Mouse (Mus musculus) hindbrain, embryonic 14.5 days (tissue): ENCODE data around the gene Dock9. TPM values are rescaled to one million over a fixed set of nuclear protein-coding genes. Genes with fewer than 3 reads are reported as not detected.

Source experiments
- ATAC-seq: fragments of 200-750 bp; cut with Nextera tagmentation; 2 replicates; pipeline ENCODE4 v1.8.0; 2017; ENCODE audit warnings: moderate number of reproducible peaks, mild to moderate bottlenecking, moderate TSS enrichment, moderate library complexity; ENCODE audit not compliant: low FRiP score
- DNase-seq: peaks from one replicate; pipeline ENCODE4 v3.0.0-alpha.2; 2015; ENCODE audit warnings: low spot score
- H3K27ac ChIP-seq: fragments of 300-500 bp; sonication (generic); 2 replicates; pipeline ENCODE4 v1.5.1; 2014; ENCODE audit warnings: mild to moderate bottlenecking, moderate library complexity
- H3K27me3 ChIP-seq: fragments of 300-500 bp; sonication (generic); 2 replicates; pipeline ENCODE4 v1.6.1; 2014; ENCODE audit warnings: mild to moderate bottlenecking, low read length, mixed read lengths; ENCODE audit not compliant: control insufficient read depth, insufficient read depth
- H3K36me3 ChIP-seq: fragments of 300-500 bp; sonication (generic); replicated peaks from 2 replicates; pipeline ENCODE4 v1.6.1; 2014; ENCODE audit not compliant: control insufficient read depth, insufficient read depth
- H3K4me1 ChIP-seq: fragments of 300-500 bp; sonication (generic); replicated peaks from 2 replicates; pipeline ENCODE4 v1.6.1; 2014; ENCODE audit warnings: antibody characterized with exemption, low read length, mixed read lengths; ENCODE audit not compliant: control insufficient read depth, insufficient read depth
- H3K4me2 ChIP-seq: fragments of 300-500 bp; sonication (generic); replicated peaks from 2 replicates; pipeline ENCODE4 v1.6.1; 2014; ENCODE audit warnings: mild to moderate bottlenecking, moderate library complexity
- H3K4me3 ChIP-seq: fragments of 300-500 bp; sonication (generic); replicated peaks from 2 replicates; pipeline ENCODE4 v1.5.1; 2014; ENCODE audit warnings: mild to moderate bottlenecking, low read length
- H3K9ac ChIP-seq: fragments of 300-500 bp; sonication (generic); 2 replicates; pipeline ENCODE4 v1.6.1; 2014
- H3K9me3 ChIP-seq: fragments of 300-500 bp; sonication (generic); 2 replicates; pipeline ENCODE4 v1.6.1; 2016; ENCODE audit warnings: low read length; ENCODE audit not compliant: control insufficient read depth
- WGBS: fragments of 180-500 bp; shearing (Covaris S2); extraction: QIAGEN DNeasy Blood & Tissue Kit; methylation state at CpG from one replicate; pipeline ENCODE4 v1.1.7; 2014; 5-methylcytosine and 5-hydroxymethylcytosine counted together
- polyA plus RNA-seq: library from polyadenylated mRNA; unstranded; fragments of >200 nt; fragmentation: Nextera tagmentation; extraction: Ambion mirVana; gene quantifications from 2 replicates; pipeline ENCODE4 v1.2.1, GENCODE M21; 2014

The Dock9 gene
- polyA plus RNA-seq, 1 experiment from 2014 or later = 15.4 TPM

DNA sequence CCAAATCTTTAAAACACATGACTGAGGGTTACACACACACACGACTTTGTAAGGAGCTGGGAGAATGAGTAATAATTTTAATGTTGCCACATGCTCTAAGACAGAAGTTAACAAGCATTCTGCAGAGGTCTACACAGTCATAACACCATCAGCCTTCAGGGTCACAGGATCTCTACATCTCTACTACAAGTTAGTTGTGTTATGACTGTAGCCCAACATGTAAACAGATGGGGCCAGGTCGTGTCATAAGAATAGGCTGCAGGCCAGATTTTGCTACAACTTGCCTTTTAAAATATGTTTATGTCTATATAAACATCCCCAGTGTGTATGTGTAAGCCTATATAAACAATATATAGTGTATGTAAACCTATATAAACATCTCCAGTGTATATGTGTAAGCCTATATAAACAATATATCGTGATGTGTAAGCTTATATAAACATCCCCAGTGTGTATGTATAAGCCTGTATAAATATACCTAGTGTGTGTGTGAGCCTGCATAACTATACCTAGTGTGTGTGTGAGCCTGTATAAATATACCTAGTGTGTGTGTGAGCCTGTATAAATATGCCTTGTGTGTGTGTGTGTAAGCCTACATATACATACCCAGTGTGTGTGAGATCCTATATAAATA is 130.9 kb downstream of the Dock9 start:
- no peaks in the 10 kb centered on the region for H3K36me3 ChIP-seq
- ATAC-seq = no peak
- no peak overlapping the region for H3K27ac ChIP-seq
- H3K9ac ChIP-seq = no peak overlapping the region
- WGBS = 87% methylated on average over 3 of the region's 3 CpGs
- no peaks in the 10 kb centered on the region for H3K27me3 ChIP-seq
- H3K4me3 ChIP-seq = no peak overlapping the region
- DNase-seq = no peak
- no peaks in the 10 kb centered on the region for H3K9me3 ChIP-seq
- no peak overlapping the region for H3K4me2 ChIP-seq
- H3K4me1 ChIP-seq = no peaks in the 10 kb centered on the region

DNA sequence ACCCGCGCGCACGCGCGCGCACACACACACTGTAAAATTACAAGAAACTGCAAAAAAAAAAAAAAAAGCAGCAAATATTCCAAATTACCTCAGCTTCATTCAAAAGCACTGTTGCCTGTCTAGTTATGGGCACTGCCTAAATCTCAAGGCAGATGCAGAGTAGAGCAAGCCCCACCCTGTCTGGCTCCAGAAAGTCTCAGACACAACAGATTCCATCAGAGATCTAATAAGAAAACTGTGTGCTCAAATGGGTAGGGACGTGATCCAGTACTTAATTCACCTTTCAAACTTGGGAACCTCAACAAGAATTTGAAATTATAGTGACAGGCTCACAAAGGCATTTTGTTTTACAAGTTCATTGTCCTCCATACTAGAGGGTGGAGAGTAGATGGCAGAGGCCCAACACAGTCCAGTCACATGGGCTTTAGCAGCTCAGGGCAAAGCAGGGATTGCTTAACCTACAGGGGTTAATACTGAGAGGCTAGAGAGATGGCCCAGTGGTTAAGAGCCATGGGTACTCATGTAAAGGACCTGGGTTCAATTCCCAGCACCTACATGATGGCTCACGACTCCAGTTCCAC is 131.9 kb downstream of the Dock9 start:
- no peaks in the 10 kb centered on the region for H3K27me3 ChIP-seq
- ATAC-seq (no peak), DNase-seq (no peak)
- H3K4me3 ChIP-seq = no peak overlapping the region
- no peak overlapping the region for H3K27ac ChIP-seq
- 96% methylated on average over 9 of the region's 9 CpGs for WGBS
- H3K9me3 ChIP-seq = no peaks in the 10 kb centered on the region
- H3K4me1 ChIP-seq = no peaks in the 10 kb centered on the region
- H3K9ac ChIP-seq = no peak overlapping the region
- H3K36me3 ChIP-seq = no peaks in the 10 kb centered on the region
- no peak overlapping the region for H3K4me2 ChIP-seq

DNA sequence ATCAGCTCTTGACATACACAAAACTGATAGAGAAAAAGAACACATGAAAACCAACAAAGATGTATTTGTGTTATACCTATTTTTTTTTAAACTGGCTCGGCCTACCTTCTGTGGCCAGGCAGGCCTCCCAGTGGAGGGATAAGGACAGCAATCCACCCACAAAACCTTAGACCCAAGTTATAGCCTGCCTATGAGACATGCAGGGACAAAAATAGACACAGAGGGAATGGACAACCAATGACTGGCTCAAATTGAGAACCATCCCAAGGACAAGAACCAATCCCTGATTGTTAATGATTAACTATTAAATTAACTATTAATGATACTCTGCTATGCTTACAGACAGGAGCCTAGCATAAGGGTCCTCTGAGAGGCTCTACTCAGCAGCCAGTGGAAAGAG is 133.7 kb downstream of the Dock9 start:
- no peak for ATAC-seq
- WGBS = 97% methylated on average over 1 of the region's 1 CpGs
- Histone ChIP-seq H3K27ac (no peak overlapping the region), H3K9me3 (no peaks in the 10 kb centered on the region), H3K27me3 (no peaks in the 10 kb centered on the region), H3K4me2 (no peak overlapping the region), H3K9ac (no peak overlapping the region), H3K4me3 (no peak overlapping the region), H3K36me3 (no peaks in the 10 kb centered on the region), H3K4me1 (no peaks in the 10 kb centered on the region)
- DNase-seq = no peak

DNA sequence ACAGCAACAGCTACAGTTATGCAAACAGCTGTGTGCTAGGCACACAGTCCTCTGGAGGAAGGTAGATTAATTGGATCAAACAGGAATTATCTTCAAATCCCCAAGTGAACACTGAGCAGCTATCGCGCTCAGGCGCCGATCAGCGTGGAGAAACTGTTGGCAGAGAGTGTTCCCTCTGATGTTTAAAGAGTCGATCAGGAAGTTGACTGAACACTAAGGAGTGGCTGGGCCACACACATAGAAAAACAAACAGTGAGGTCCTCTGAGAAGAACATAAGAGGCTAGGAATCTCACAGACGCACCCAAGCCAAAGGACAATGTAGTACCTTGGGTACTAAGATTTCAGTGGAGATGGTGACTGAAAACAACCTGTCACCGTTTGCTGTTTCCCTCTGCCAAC is 136.7 kb downstream of the Dock9 start:
- no peak overlapping the region for H3K4me3 ChIP-seq
- no peaks in the 10 kb centered on the region for H3K9me3 ChIP-seq
- DNase-seq (no peak), ATAC-seq (no peak)
- H3K4me1 ChIP-seq = no peaks in the 10 kb centered on the region
- H3K36me3 ChIP-seq = no peaks in the 10 kb centered on the region; the same call in 1 of the 2 replicates
- WGBS = 70% methylated on average over 8 of the region's 8 CpGs
- no peak overlapping the region for H3K27ac ChIP-seq
- H3K4me2 ChIP-seq = no peak overlapping the region
- no peaks in the 10 kb centered on the region for H3K27me3 ChIP-seq
- no peak overlapping the region for H3K9ac ChIP-seq

DNA sequence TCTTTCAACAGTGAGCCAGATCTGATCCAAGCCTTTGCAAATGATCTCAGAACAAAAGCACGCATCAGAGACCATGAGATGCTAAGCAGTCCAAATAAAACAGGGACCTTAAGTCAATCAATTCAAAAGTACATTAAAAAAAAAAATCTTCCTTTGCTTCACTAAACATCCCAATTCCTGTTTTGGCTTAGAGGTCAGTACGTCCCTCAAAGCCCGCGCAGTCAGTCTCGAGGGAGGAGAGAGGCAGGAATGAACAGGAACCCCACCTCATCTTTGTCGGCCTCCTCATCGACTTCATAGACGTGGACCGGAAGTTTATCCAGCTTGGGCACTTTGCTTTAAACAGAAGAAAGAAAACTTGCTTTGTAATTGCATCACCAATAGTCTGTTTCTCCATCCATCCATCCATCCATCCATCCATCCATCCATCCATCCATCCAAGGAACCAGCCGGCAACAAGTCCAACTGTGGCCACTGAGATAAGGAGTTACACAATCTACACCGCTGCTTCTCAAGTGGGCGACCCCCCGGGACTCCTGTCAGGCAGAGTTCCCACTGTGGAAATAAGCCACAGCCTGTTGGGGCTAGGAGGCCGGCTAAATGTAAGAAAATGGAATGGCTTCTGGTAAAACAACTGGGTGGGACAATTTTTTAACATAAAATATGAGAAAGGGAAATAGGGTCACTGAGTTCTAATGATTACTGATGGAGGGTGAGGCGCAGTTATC is 137.3 kb downstream of the Dock9 start:
- no peak overlapping the region for H3K27ac ChIP-seq
- no peak overlapping the region for H3K4me3 ChIP-seq
- no peaks in the 10 kb centered on the region for H3K4me1 ChIP-seq
- no peak for ATAC-seq
- H3K36me3 ChIP-seq = no peaks in the 10 kb centered on the region; the same call in 1 of the 2 replicates
- no peak overlapping the region for H3K9ac ChIP-seq
- no peak overlapping the region for H3K4me2 ChIP-seq
- H3K9me3 ChIP-seq = no peaks in the 10 kb centered on the region
- no peak for DNase-seq
- no peaks in the 10 kb centered on the region for H3K27me3 ChIP-seq
- 90% methylated on average over 15 of the region's 15 CpGs for WGBS

DNA sequence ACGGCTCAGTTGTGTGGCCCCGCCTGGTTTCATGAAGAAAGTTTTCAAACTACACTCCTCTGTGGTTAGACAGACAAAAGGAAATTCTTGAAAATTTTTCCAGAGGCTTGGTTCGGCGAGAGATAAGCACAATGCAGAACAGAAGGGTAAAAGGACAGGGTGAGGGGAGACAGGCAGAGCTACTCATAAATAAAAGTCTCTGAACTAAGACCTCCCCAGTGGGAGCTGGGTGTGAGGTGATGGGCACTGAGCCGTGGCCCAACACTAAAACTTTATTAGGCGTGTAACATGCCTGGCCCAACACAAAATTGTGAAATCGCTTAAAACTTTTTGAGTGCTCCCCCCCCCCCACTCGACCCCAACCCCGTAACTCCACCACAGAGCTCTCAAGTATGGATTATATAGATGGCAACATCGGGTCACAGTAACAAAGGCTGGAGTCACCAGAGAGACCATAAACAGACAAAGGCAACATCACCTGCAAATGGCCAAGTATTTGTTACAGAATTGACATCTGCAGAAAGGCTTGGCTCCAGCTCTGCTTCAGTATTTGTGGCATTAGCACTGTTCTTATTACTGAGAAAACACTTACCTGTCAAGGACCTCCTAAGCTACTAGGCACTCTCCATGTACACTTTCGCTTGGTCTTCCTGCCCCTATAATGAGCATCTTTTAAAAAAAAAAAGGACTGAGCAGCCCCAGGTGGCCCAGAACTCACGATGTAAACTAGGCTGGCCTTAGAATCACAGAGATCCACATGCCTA is 138.4 kb downstream of the Dock9 start:
- no peak overlapping the region for H3K4me2 ChIP-seq
- ATAC-seq (no peak), DNase-seq (no peak)
- 77% methylated on average over 12 of the region's 12 CpGs for WGBS
- H3K4me3 ChIP-seq = no peak overlapping the region
- no peaks in the 10 kb centered on the region for H3K4me1 ChIP-seq
- no peaks in the 10 kb centered on the region for H3K9me3 ChIP-seq
- H3K27me3 ChIP-seq = no peaks in the 10 kb centered on the region
- no peak overlapping the region for H3K9ac ChIP-seq
- no peak overlapping the region for H3K27ac ChIP-seq
- H3K36me3 ChIP-seq = no peaks in the 10 kb centered on the region; the same call in 1 of the 2 replicates

DNA sequence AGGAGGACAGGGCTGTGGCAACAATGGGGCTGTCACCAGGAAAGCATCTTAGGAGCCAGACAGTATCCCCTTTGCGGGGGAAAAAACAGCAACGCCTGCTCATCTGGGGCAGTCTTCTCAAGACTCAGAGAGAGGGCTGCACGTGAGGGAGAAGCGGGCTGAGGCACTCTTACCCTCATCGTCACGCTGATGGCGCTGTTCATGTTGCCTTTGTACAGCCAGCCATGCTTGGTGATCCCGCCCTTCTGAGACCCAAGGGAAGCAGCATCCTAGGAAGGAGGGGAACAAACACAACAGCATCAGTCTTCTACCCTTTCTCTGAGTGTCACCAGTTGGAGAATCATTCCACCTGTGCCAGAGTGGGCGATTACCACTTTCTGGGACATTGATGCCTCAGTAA is 139.1 kb downstream of the Dock9 start:
- H3K4me3 ChIP-seq = no peak overlapping the region
- ATAC-seq = no peak
- no peaks in the 10 kb centered on the region; the same call in 1 of the 2 replicates for H3K36me3 ChIP-seq
- DNase-seq = no peak
- no peak overlapping the region for H3K9ac ChIP-seq
- no peak overlapping the region for H3K27ac ChIP-seq
- no peaks in the 10 kb centered on the region for H3K27me3 ChIP-seq
- H3K4me1 ChIP-seq = no peaks in the 10 kb centered on the region
- WGBS = 85% methylated on average over 9 of the region's 9 CpGs
- H3K9me3 ChIP-seq = no peaks in the 10 kb centered on the region
- H3K4me2 ChIP-seq = no peak overlapping the region

DNA sequence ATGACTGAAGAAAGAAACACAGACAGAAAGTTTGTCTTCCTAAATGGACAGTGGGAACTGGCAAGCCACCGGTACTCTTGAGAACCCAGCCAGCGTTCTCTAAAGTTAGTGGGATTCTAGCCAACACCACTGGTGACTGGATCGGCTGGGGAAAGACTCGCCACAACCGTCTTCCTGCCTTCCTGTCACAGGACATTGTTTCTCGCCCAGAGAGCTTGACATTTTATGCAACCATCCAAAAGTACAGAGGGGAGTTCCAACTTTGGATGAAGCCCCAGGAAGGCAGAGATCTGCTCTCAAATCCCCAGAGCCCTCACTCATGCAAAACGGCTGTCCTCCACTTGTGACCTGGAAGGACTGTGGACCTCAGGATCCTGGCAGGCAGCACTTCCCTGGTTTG is 140.0 kb downstream of the Dock9 start:
- Histone ChIP-seq H3K27ac (no peak overlapping the region), H3K27me3 (no peaks in the 10 kb centered on the region), H3K4me2 (no peak overlapping the region), H3K36me3 (no peaks in the 10 kb centered on the region; the same call in 1 of the 2 replicates), H3K9me3 (no peaks in the 10 kb centered on the region), H3K4me1 (no peaks in the 10 kb centered on the region), H3K9ac (no peak overlapping the region), H3K4me3 (no peak overlapping the region)
- 79% methylated on average over 7 of the region's 7 CpGs for WGBS
- no peak for DNase-seq
- ATAC-seq = no peak

DNA sequence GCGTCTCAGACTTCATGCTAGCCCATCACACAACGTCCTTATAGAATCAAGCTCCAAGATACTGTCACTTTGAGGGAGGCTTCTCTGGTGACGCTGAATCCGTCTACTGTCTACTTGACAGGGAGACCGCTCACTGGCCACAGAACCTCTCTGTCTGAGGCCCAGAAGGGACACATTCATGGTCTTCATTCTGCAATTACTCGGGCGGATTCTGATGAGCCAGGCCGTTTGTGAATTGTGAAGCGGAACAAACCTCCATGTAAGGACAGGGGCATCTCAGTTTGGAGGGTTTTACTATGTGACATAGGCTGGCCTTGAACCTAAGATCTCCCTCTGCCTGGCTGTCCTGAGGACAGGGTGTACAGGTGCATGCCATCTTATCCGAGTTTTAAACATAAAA is 140.7 kb downstream of the Dock9 start:
- ATAC-seq (no peak), DNase-seq (no peak)
- H3K9ac ChIP-seq = no peak overlapping the region
- no peaks in the 10 kb centered on the region for H3K9me3 ChIP-seq
- no peak overlapping the region for H3K4me2 ChIP-seq
- H3K4me3 ChIP-seq = no peak overlapping the region
- no peak overlapping the region for H3K27ac ChIP-seq
- H3K36me3 ChIP-seq = no peaks in the 10 kb centered on the region; the same call in 1 of the 2 replicates
- WGBS = 89% methylated on average over 10 of the region's 10 CpGs
- H3K27me3 ChIP-seq = no peaks in the 10 kb centered on the region
- H3K4me1 ChIP-seq = no peaks in the 10 kb centered on the region
